Mouse (Mus musculus) spleen, adult 2 months (tissue): ENCODE data around the gene Pik3cd.

Experiments
- CTCF ChIP-seq: fragments of 200-500 bp; IDR thresholded peaks from 2 replicates; pipeline ENCODE4 v1.5.1; 2011; ENCODE audit warnings: mild to moderate bottlenecking, inconsistent platforms; ENCODE audit not compliant: insufficient read depth, insufficient read length, insufficient replicate concordance; ENCODE audit errors: extremely low read depth
- POLR2A ChIP-seq: fragments of 200-500 bp; IDR thresholded peaks from 2 replicates; pipeline ENCODE4 v1.6.1; 2011; ENCODE audit warnings: low read depth, low read length, inconsistent platforms

GRCm38 (mm10) chr4:149734246-149734645 is 31.9 kb upstream of the Pik3cd start:
- TF ChIP-seq POLR2A = no peak
- no peak for TF ChIP-seq CTCF
